Mouse (Mus musculus) c-Kit-positive CD71-positive TER-119-positive erythroid progenitor cells, embryonic 14.5 days (primary cell): Measurements from ENCODE around the gene Ndrg4.
A peak's percentile ranks its signal among the peaks of the same experiment; 100 is the strongest.
"Not testable (repeated sequence)": the region's sequence is repeated elsewhere in the genome, so short reads cannot be mapped to it uniquely, and the experiment has no call there.

Experiments used
- DNase-seq: peaks from one replicate; pipeline ENCODE4 v3.0.0-alpha.2; 2013; ENCODE audit warnings: low spot score

Gene Ndrg4

GRCm38 (mm10) chr8:95676631-95677030, at the start of gene Ndrg4:
TSS of gene Ndrg4 (plus strand) at chr8:95676980.
- no peak for DNase-seq

- no peak for DNase-seq
These were observed 43.9 kb upstream of the Ndrg4 start for GRCm38 (mm10) chr8:95632840-95633239.

GRCm38 (mm10) chr8:95633262-95634062, 43.3 kb upstream of the Ndrg4 start, which contains the start of gene Gins3:
TSS of gene Gins3 (plus strand) at chr8:95633453.
- DNase-seq = peak; percentile 91

- peak; percentile 6 for DNase-seq
These were observed 42.8 kb upstream of the Ndrg4 start for GRCm38 (mm10) chr8:95634063-95634340.

- DNase-seq = no peak
These were observed 31.8 kb upstream of the Ndrg4 start for GRCm38 (mm10) chr8:95644942-95645341.

- no peak for DNase-seq
These were observed 28.5 kb upstream of the Ndrg4 start for GRCm38 (mm10) chr8:95648251-95648650.

- DNase-seq = no peak
These were observed 23.4 kb upstream of the Ndrg4 start for GRCm38 (mm10) chr8:95653351-95653750.

- no peak for DNase-seq
These were observed 20.9 kb upstream of the Ndrg4 start for GRCm38 (mm10) chr8:95655831-95656230.

- no peak for DNase-seq
These were observed 20.3 kb upstream of the Ndrg4 start for GRCm38 (mm10) chr8:95656316-95657002.

- no peak for DNase-seq
These were observed 19.3 kb upstream of the Ndrg4 start for GRCm38 (mm10) chr8:95657523-95657922.

- no peak for DNase-seq
These were observed 16.4 kb upstream of the Ndrg4 start for GRCm38 (mm10) chr8:95660334-95660882.

- no peak for DNase-seq
These were observed 15.7 kb upstream of the Ndrg4 start for GRCm38 (mm10) chr8:95661085-95661484.

- DNase-seq = no peak
These were observed 15.2 kb upstream of the Ndrg4 start for GRCm38 (mm10) chr8:95661575-95661974.

- no peak for DNase-seq
These were observed 13.7 kb upstream of the Ndrg4 start for GRCm38 (mm10) chr8:95662885-95663598.

- DNase-seq = no peak
These were observed 13.2 kb upstream of the Ndrg4 start for GRCm38 (mm10) chr8:95663599-95663949.

GRCm38 (mm10) chr8:95665813-95666452, 10.8 kb upstream of the Ndrg4 start:
- not testable (repeated sequence) for DNase-seq

- no peak for DNase-seq
These were observed 8.4 kb upstream of the Ndrg4 start for GRCm38 (mm10) chr8:95668163-95668958.

- no peak for DNase-seq
These were observed 6.8 kb upstream of the Ndrg4 start for GRCm38 (mm10) chr8:95669967-95670366.

GRCm38 (mm10) chr8:95671861-95672260, 4.9 kb upstream of the Ndrg4 start:
- DNase-seq = no peak

- DNase-seq = no peak
These were observed 4.0 kb upstream of the Ndrg4 start for GRCm38 (mm10) chr8:95672811-95673210.

- DNase-seq = no peak
These were observed 827 bp downstream of the Ndrg4 start for GRCm38 (mm10) chr8:95677591-95678023.
